Mouse (Mus musculus): ENCODE measurements around the gene Camk1g. TPM values are rescaled to one million over a fixed set of nuclear protein-coding genes. Genes with fewer than 3 reads are reported as not detected.

The Camk1g gene
- total RNA-seq, 2 experiments from 2014 or later, result 42.8 to 43.6 TPM

DNA sequence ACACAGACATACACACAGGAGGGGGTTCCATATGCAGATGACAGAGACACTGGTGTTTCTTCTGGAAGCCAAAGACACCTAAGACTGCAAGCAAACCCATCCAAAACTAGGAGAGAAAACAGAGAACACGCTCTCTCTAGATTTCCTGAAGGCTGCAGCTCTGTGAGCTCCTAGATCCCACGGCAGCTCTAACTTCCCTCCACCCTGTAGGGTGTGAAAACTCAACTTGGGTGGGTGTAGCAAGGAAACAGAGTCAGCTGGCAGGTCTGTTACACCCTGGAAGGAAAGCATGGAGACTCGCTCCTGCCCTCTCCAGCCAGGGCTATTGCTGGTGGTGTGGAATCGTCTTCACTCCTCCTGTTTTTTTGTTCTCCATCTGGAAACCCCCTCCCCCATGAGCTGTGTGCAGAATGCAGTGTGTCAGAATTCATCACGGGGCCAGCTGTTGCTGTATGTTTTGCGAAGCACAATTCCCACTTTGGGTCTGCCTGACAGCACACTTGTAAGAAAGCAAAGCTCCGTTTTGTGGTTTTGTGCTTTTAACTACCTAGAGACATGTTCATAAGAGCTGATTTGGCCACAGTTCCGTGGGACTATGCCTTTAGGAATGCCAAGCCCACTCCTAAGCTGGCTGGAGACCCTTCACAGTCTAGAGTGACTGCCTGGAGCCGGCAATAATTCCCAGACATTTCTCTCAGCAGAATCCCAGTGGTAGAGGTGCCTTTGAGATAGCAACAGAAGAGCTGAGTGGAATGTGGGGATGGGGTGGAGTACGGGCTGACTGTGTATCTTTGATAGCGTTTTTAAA is 11.7 kb upstream of the Camk1g start:
- peak; percentile 43 to 75 for DNase-seq (ENCODE audit: low spot score in 2 of 2)
- intact Hi-C loops (cut with DNase I), result loop anchor here (2.0 to 10.0 kb wide), 4 partner anchors 51 to 1573 kb away; partner anchors contain the start of gene Lamb3

DNA sequence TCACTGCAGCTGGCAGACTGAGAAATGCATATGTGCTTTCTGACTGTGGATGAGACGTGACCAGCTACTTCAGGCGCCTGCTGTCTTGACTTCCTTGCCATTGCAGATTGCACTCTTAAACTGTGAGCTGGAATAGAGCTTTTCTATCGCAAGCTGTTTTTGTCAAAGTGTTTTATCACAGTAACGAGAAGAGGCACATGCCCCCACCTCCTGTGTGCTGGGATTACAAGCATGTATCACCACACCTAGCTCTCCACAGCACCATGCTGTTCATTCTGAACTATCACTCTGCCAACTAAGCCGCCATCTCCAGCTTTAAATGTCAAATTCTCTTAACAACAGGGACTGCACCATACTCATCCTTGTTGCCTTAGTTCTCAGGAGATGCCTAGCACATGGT is 10.8 kb upstream of the Camk1g start:
- intact Hi-C loops (cut with DNase I), result loop anchor here (2.0 to 10.0 kb wide), 4 partner anchors 50 to 1574 kb away; partner anchors contain the start of gene Lamb3
- peak in 1 of 2 experiments; percentile 57 for DNase-seq (ENCODE audit: low spot score in 2 of 2)

DNA sequence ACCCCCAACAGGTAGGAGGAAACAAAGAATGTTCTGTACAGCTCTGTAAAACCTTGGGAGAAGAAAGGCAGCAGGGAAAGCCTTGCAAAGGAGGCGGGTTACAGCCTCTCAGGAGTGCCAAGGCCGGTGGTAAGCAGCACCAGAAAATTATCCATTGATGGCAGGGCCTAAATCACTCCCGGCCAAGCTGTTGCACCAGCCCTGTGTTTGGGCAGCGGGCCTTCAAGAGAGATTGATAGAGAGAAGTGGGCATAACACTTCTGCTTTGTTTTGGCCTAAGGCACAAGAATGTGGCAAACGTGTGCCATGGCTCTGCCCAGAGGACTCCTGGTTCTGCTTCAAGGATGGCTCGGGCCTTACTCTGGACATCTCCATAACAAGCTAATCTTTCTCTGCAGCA is 9.5 kb upstream of the Camk1g start:
- intact Hi-C loops (cut with DNase I), result loop anchor here (2.0 to 10.0 kb wide), 4 partner anchors 49 to 1575 kb away; partner anchors contain the start of gene Lamb3
- DNase-seq (ENCODE audit: low spot score in 2 of 2), result no peak

- peak in 1 of 2 experiments; percentile 54 for DNase-seq (ENCODE audit: low spot score in 2 of 2)
- intact Hi-C loops (cut with DNase I), result loop anchor here (1.0 kb wide), 1 partner anchor 121 kb away; no protein-coding TSS in a partner anchor
Measured at GRCm38 (mm10) chr1:193376478-193377134, 6.5 kb upstream of the Camk1g start.

DNA sequence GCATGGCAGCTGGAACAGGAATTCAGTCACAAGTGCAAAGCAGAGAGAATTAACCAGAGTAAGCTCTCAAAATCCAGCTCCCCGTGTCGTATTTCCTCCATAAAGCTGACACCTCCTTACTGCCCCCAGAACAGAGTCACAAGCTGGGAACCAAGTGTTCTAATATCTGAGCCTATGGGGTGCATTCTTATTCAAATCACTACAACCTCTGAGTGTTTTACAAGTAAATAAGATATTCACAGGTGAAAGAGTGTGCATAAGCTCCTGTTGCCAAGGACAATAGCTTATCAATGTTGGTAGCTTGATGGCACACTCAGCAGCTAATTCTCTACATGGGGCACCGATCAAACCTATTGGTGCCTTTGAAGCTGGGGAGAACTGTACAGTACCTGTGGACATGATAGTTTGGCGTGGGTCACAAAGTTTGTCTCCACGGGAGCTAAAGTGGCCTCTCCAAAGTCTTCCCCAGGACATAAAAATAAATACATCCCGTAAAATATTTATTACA is 3.9 kb upstream of the Camk1g start:
- DNase-seq (ENCODE audit: low spot score in 2 of 2), result no peak
- intact Hi-C loops (cut with DNase I), result no loop called here

DNA sequence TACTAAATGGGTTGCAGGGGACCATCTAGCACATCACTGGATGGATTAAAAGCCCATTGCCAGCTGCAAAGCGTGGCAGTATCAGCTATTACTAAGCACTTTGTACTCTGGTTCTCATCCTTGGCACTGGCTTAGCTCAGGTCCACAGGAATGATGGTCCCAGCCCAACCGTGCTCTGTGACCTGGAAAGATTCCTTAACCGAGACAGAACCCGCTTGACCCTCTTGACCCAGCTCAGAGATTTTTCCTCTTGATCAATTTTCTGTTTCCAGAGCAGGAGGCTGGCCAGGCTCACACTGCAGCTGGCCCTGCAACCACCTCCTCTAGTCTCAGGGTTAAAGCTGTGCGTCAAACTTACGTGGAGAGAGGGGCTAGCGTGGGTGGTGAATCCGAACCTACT is 1.0 kb downstream of the Camk1g start:
- no peak for DNase-seq (ENCODE audit: low spot score in 2 of 2)
- intact Hi-C loops (cut with DNase I), result no loop called here

DNA sequence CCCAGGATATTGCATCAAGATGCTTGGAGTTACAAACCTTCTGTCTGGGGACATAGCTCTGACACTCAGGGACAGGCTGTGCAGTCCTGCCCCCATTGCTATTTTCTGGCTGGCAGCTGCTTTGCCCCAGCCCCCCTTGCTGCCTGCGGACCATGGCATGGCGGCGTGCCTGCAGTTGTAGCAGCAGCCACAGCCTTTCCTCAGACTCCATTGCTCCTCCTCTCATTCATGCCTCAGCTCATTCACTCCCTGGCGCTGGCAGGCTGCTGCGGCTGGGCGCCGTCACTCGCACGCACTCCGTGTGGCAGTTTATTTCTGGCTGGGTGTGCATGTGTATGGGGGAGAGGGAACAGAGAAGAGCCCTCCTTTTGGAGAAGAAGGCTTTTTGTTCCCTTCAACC is 2.0 kb downstream of the Camk1g start:
- peak; percentile 76 to 78 for DNase-seq (ENCODE audit: low spot score in 2 of 2)
- intact Hi-C loops (cut with DNase I), result no loop called here

DNA sequence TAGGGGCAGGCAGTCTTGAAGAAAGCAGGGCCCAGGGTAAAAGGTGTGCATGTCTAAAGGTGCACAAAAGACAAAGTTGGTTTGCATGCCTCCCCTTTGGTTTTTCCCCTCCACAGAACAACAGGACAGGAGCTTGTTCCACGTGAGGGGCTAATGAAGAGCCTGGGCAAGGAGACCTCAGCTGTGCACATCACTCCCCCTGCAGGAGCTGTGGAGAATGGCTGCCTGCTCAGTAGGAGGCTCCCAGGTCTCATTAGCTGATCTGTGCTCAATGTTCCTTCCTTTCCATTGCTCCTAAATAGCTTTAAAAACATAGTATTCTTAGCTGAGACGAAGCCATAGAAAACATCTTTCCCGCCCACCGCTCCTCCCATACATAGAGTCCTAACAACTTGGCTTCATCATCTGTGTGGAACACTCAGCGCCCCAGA is 6.3 kb downstream of the Camk1g start:
- peak; percentile 70 to 84 for DNase-seq (ENCODE audit: low spot score in 2 of 2)
- intact Hi-C loops (cut with DNase I), result loop anchor here (5.0 kb wide), 1 partner anchor 107 kb away; no protein-coding TSS in a partner anchor

- intact Hi-C loops (cut with DNase I), result loop anchor here (5.0 kb wide), 1 partner anchor 105 kb away; no protein-coding TSS in a partner anchor
- no peak for DNase-seq (ENCODE audit: low spot score in 2 of 2)
Measured at GRCm38 (mm10) chr1:193362078-193362477, 8.0 kb downstream of the Camk1g start.

GRCm38 (mm10) chr1:193361181-193361580 is 8.9 kb downstream of the Camk1g start:
- no peak for DNase-seq (ENCODE audit: low spot score in 2 of 2)
- intact Hi-C loops (cut with DNase I), result loop anchor here (5.0 kb wide), 1 partner anchor 104 kb away; no protein-coding TSS in a partner anchor

DNA sequence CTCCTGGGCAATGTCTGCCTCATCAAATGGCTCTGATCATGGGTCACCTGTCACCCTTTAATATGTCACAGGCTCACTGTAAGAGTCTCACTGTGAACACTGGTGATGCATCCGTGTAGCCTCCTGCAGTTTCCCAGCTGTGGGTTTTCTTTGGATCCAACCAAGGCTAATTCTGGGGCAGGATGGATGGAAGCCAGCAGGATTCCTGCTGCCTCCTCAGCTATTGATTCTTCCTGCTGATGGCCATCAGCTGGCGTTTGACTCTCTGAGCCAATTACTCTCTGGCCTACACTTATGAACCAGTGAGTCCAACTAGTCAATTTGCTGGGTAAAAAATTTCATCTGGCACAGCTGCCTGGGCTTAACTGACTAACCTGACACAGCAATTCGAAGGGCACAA is 10.9 kb downstream of the Camk1g start:
- intact Hi-C loops (cut with DNase I), result no loop called here
- no peak for DNase-seq (ENCODE audit: low spot score in 2 of 2)

DNA sequence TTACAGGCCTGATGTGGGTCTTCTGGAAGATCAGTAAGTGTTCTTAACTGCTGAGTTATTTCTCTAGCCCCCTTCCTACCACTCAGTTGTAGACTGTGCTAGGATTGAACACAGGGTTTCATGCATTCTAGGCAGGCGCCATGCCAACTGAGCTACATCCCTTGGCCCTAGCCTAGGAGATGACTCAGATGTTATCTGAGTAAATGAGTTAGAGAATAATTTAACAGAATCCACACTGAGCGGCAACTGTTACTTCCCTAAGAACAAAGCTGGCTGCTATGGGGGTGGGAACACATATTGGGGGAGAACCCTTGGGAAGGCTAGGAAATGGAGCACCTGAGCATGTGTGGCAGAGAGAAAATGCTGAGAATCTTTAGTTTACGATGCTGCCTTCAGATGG is 18.5 kb downstream of the Camk1g start:
- peak; percentile 58 to 70 for DNase-seq (ENCODE audit: low spot score in 2 of 2)
- intact Hi-C loops (cut with DNase I), result no loop called here

DNA sequence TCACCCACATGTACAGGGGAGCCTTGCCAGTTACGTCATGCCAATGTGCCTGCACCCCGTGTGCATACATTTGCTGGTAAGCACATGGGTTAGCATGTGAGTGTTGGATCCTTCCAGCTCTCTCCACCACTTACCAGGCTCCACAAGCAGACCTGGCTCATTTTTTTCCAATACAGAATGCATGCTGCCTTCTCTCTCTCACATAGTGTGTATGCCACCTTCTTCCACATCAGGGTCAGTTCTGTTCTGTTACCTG is 19.6 kb downstream of the Camk1g start:
- DNase-seq (ENCODE audit: low spot score in 2 of 2), result peak; percentile 69 to 87

DNA sequence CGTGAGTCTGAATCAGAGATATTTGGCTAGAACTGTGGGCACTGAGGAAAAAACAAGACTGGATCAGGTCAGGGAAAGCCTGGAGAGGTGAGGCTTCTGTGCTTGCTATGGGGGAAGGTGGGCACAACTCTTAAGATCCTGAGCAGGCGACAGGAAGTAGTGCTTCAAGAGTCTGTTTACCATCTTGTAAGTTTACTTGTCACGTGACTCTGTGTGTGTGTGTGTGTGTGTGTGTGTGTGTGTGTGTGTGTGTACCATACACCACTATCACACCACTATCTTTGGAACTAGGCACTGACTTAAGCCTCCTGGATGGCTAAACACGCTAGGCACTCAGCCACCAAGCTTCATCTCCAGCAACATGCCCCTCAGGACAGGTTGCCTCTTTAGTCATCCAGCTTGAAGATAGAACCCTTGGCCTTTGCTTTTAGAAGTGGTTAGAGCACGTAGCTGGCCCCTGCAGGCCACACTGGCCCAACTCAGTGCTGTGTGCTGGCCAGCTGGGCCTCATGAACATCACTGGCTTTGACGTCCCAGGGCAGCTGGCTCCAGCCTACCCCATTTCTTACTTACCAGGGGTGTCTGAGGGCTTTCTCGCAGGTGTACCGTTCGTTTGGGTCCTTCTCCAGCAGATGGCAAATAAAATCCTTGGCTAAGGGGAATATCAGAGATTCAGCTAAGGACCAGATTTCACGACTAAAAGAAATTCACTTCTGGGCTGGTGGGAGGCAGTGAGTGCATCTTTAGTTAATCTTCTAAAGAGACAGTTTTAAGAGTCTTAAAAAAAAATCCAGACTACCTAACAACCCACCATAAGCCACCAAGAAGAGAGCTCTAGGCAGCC is 20.2 kb downstream of the Camk1g start:
- intact Hi-C loops (cut with DNase I), result no loop called here
- DNase-seq (ENCODE audit: low spot score in 2 of 2), result no peak

More for the DNA sequence above, 19.6 kb downstream of the Camk1g start:
- intact Hi-C loops (cut with DNase I), result no loop called here

- intact Hi-C loops (cut with DNase I), result no loop called here
- no peak for DNase-seq (ENCODE audit: low spot score in 2 of 2)
Measured at GRCm38 (mm10) chr1:193348261-193348962, 21.7 kb downstream of the Camk1g start.

DNA sequence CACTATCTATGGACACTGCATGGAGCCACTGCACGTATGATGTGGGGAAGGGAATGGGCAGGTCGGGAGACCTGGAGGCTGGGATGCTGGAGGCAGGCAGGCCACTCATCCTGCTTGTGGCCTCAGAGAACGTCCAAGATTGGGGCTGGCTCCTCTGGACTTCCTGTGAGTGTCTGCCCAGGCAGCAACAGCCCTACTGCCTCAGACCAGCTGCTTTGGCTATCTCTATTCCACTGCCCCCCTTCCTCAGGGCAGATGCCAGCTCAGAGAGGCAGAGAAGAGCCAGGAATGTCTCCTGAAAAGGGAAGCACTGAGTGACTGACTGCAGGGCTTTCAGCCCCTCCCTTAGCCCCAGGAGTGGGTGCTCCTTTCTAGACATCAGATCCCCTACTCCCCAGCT is 23.2 kb downstream of the Camk1g start:
- intact Hi-C loops (cut with DNase I), result no loop called here
- DNase-seq (ENCODE audit: low spot score in 2 of 2), result no peak

DNA sequence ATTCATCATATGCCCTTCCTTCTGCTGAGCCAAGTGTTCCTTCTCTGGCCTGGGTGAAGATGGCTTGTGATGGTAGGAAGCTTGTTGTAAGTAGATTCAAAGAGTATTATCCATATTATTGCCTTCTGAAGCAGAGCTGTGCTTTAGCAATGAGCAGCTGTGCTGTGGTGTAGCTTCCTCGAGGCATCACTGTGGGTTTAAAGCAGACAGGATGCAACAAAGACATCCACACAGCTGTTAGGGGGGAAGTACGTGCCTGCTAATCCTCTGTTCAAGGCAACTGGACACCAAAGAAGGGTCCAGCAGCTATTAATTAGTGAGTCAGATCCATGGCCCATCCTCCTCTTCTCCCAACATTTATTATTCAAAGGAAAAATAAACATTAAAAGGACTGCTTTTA is 25.1 kb downstream of the Camk1g start:
- no peak for DNase-seq (ENCODE audit: low spot score in 2 of 2)
- intact Hi-C loops (cut with DNase I), result no loop called here

DNA sequence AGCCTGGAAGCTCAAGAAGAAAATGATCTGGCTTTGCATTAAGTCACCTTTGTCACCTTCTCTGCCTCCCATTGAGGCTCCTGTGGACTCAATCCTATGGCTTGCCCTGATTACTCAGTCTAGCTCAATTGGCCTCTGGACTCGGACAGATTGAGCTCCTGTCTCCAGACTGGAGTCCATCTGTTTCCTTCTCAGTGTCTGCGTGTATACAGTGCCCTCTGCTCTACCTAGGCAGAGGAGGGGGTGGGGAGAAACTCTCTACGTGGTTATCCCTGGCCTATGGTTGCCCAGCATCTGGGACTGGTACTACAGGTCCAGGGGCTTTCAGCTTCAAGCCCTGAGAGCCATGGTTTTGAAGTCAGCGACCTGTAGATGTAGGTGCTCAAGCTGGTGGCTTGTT is 26.2 kb downstream of the Camk1g start:
- intact Hi-C loops (cut with DNase I), result no loop called here
- no peak for DNase-seq (ENCODE audit: low spot score in 2 of 2)

Measured in left cerebral cortex, postnatal 14 days (tissue).